Mouse (Mus musculus) spleen, postnatal 36 days (tissue): ENCODE results near the gene Ankrd40.

Experiments
- DNase-seq, 2 experiments: peaks; one replicate each; pipeline ENCODE4 v3.0.0; 2022; ENCODE audit warnings: low spot score in 2 of 2, mixed read lengths in 1 of 2

Gene Ankrd40

DNA sequence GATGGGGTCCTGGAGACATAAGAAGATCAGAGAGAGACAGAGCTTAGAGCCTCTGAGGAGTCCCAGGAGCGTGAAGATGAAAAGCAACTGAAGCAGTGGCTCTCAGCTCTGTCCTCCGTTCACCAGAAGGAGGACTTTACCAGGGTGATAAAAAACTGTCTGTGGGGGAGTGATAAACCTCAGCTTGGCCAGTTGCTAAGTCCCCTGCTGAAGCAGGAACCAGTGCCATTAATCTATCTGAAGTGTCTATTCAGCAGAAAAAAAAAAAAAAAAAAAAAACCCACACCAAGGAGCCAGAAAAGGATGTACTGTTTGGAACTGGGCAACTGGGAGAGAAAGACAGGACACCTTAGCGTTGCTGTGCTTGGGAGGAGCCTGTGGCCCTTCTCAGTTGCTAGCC, 23.3 kb downstream of the Ankrd40 start:
- DNase-seq, result peak; percentile 23 to 31

DNA sequence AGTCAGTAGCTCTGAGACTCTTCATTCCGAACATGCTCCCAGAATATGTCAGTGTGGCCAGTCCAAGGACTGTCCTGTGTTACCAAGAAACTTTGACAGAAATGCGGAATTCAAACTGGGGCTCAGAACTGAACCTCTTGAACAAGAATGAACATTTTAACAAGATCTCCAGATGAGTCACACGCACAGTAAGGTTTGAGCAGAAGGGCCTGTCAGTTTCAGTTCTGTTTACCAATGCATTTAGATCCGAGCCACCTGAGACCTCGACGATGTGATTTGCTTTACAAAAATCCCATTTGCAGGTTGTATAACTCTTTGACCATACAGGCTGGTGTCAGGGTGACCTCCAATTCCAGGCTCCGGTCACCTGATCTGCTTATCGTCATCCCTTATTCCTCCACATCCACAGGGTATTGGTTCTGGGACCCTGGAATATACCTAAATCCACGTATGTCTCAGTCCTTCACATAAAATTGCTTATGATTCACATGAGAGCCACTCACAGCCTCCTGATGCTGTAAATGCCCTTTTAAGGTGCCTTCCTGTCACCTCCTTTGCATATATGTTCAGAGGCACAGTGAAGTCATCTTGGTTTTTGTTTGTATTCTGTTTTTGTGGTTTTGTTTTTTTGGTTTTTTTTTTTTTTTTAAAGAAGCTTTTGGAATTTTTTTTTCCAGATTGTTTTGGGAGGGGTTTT, 27.9 kb downstream of the Ankrd40 start:
- DNase-seq, result no peak

DNA sequence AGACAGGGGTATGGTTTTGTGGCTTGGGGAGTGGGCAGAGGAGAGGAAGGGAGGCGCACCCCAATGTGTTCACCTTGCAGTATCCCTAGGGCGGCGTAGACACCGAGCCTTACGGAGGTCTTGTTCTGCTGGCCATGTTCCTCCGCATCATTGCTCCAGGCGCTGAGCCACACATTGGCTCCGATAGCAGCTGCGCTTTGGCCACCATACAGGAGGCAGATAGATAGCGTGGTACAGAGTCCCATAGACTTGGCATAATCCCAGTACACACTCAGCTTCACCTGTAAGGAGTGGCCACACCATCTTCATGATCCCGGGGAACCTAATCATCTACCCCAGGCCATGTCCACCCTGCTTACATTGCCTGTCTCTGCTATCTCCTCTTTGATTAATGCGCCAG, 31.4 kb downstream of the Ankrd40 start:
- DNase-seq, result no peak

DNA sequence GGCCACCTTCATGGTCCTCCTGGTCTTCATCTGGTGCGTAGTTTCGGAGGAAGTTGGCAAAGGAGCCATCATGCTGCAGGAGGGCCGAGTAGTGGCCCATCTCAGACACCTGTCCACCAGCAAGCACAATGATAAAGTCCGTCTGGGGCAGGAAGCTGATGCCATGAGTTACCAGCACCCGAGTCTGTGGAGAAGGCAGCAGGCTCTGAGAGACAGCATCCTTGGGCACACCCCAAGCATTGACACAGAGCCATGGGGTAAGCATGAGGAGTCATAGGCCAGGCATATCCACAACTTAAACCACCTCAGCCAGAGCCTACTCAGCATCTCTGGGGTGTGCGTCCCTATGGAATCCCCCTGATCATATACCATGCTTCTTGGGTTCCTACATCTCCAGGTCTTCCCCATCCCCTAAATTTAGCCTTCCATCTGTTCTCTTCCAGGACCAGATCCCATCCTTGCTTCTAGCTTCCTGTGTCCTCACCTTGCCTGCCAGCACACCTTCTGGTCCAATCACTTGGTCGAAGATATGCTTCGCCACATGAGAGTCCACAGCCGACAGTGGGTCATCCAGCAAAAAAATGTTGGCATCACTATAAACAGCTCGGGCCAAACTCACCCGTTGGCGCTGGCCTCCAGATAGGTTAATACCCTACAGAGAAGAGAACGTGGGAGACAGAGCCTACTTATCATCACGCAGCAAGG, 33.5 kb downstream of the Ankrd40 start:
- DNase-seq, result no peak

DNA sequence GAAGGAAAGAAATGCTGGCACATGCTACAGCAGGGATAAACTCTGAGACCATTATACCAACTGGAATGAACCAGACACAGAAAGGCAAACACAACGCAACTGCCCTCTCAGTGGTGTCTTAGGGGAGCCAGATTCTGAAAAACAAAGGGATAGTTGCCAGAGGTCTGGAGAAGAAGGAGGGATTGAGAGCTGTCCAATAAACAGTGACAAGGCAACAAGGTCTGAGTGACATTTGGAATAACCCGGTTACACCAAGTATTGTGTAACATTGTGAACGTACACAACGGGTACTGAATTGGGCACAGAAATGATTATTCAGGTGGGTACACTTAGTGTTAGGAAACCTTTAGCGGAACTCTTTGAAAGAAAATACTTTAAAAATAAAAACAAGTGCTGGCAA, 34.3 kb downstream of the Ankrd40 start:
- DNase-seq, result no peak

DNA sequence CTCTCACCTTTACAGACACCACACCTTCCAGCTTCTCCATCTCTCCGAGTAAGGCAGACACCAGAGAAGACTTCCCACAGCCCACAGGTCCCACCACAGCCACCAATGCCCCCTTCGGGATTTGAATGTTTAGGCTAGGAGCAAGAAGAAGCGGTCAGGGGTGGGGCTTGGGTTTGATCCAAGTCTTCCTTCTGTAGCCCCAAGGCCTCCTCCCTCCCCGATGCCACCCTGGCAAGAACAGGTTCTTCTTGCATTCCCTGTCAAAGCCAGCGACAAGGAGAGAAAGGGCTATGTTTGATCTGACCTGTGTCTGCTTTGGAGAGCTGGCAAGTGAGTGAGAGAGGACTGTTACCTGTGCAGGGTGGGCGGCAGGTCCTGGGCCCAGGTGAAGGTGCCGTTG, 35.9 kb downstream of the Ankrd40 start:
- no peak for DNase-seq

- no peak for DNase-seq
Measured at GRCm38 (mm10) chr11:94365340-94365739, 37.5 kb downstream of the Ankrd40 start.

DNA sequence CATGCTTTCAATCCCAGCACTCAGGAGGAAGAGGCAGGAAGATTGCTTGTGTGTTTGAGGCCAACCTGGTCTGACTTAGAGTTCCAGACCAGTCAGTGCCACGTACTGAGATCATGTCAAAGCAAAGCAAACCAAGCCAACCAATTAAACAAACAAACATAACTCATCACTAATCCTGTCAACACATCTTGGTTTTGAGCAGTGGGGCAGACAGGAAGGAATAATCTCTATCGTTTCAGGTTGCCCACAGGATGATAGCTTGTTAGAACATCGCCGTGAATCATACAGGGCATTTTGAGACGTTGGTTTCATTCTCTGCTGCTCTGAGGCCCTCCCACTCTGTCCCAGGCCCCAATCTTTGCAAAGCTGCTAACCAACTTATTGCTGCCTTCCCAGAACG, 42.2 kb downstream of the Ankrd40 start:
- DNase-seq, result no peak

DNA sequence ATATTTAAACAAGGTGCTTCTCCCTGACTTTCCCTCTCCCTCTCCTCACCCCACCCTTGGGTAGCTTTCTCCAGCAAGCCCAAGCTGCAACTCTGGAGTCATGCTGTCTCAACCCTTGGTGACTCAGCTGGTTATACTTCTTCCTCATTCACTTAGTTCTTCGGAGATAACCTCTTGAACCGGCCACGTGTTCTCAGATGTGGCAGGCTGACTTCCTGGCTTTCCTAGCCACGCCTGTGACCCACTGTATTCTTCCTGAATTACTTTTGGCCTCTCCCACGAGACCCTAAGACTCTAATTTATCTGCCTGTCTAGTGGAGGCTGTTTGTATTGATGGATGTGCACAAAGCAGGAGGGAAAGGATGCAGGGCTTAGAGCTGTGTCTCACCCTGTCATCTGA, 43.0 kb downstream of the Ankrd40 start:
- peak in 1 of 2 experiments; percentile 13 for DNase-seq

GRCm38 (mm10) chr11:94374276-94374948, 46.6 kb downstream of the Ankrd40 start:
- no peak for DNase-seq

DNA sequence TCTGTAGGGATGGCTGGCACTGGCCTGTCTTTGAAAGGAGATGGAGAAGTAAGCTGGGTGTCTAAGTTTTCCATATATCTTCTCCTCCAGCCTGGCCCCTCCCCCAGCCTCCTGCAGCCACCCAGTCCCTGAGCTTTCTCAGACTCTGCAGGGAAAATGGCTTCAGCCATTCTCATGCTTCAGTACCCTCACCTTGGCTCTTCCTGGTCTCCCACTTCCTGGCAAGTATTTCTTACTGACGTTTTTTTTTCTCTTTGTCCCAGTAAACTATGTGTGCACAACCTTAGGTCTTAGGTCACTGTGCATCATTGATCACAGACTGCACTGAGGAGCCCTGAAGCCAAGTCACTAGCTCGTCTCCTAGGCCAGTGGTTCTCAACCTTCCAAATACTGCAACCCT, 51.3 kb downstream of the Ankrd40 start:
- DNase-seq, result no peak

GRCm38 (mm10) chr11:94379736-94380135, 51.9 kb downstream of the Ankrd40 start:
- no peak for DNase-seq

DNA sequence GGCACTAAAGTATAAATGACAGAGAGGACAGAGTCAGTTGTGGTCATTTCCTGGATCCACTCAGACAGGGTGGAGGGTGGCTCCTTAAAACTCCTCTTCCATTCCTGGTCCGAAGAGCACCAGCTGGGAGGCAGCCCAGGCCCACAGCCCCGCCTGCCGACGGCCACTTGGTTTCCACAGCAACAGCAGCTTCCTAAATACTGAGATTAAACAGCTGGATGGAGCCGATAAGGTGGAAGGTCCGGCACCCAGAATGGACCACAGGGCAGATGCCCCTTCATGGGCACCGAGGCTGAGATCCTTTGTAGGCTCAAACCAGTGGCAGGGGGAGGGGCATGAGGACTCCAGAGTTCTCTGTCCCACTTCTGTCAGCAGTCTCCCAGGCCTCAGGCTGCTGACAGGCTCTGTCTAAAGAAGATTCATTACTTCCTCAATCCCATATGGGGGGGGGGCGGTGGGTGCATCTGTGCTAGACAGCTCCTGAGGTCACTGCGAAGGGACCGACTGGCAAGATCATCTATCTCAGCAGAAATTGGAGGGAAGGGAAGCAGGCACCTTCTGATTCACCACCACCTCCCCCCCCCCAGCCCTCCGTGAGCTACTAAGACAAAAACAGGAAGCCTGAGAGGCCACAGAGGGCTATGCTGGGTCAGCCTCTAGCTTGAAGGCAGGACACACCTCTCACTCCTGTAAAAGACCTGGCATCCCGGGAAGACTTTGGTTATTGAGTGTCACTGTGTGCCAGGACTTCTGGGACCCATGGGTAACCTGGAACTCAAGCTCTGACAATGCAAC, 58.4 kb downstream of the Ankrd40 start:
- DNase-seq, result peak; percentile 50 to 56

GRCm38 (mm10) chr11:94387756-94388155, 60.0 kb downstream of the Ankrd40 start:
- no peak for DNase-seq

DNA sequence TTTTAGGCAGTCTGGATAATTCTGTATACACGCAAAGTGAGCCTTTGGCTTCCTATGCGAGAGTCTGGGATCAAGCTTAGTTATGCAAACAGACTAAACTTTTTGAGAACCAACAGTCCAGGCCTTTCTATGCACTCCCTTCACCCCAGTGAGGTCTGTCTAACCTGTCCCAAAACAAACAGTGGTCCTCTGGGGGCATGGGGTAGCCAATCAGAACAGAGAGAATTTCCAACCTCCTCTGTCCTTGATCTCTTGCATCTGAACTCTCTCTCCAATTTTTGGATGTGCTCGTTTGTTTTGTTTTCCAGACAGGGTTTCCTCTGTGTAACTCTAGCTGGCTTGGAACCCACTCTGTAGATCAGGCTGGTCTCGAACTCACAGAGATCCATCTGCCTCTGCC, 61.2 kb downstream of the Ankrd40 start:
- no peak for DNase-seq

DNA sequence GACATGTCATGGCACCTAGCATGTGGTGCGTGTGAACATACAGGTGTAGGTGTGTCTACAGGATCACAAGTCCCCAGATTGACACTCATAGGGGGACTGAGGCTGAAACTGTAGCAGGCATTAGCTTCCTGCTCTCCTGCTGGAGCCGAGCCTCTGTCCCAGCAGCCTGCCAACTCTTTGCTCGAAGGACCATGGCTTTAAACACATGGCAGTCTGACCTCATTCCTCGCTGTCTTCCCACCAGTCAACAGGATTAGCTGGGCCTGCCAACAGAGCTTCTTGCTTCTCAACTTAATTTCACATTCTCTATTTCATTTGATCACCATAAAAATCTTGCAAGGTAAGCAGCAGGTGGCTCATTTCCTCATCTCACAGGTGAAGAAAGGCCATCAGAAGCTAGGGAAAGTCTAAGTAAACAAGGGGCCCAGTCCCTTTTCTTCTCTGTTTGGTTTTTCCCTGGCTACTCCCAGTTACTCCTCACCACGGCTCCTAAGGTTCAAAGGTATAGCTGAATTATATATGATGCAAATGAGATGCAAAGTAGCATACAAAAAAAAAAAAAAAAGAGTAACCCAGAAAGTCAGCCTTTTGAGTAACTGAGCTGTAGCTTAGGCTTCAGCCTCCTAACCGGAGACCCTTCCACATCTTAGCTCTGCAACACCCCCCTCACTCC, 62.1 kb downstream of the Ankrd40 start:
- no peak for DNase-seq

DNA sequence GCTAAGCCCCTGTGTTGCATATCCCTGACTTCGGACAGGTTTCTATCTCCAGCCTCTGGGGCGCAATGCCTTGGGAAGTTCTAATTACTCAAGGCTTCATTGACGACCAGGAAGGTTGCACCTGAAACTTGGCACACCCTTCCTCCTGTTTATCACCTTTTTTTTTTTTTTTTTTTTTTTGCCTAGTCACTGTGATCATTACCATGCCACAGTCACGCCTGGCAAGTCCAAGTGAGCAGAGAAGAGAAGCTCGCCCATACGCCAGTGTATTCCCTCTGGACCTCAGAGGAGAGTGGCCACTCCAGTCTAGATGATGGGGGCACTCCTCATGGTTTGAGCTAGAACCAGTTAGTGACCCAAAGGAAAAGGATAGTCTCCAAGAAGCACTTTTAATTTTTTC, 63.0 kb downstream of the Ankrd40 start:
- DNase-seq, result no peak
